Mouse (Mus musculus) left cerebral cortex, postnatal 25 days (tissue): ENCODE data around the gene Sod1. TPM values are rescaled to one million over a fixed set of nuclear protein-coding genes. Genes with fewer than 3 reads are reported as not detected.
A peak's percentile ranks its signal among the peaks of the same experiment; 100 is the strongest.
"Not testable (repeated sequence)": the region's sequence is repeated elsewhere in the genome, so short reads cannot be mapped to it uniquely, and the experiment has no call there.

ENCODE experiments used
- DNase-seq, 2 experiments: peaks; one replicate each; pipeline ENCODE4 v3.0.0; 2022; ENCODE audit warnings: low spot score in 2 of 2, mixed read lengths in 1 of 2
- intact Hi-C: fragments of 180-260 bp; cut with DNase I; formaldehyde crosslinking; loops from one replicate; pipeline ENCODE4 v1.15.1; 2025
- total RNA-seq, 2 experiments: library from RNA; stranded (reverse); gene quantifications; 2 replicates each; pipeline ENCODE4 v1.2.3; 2021

Sod1 gene
- total RNA-seq, 2 experiments from 2014 or later = 389 to 390 TPM

DNA sequence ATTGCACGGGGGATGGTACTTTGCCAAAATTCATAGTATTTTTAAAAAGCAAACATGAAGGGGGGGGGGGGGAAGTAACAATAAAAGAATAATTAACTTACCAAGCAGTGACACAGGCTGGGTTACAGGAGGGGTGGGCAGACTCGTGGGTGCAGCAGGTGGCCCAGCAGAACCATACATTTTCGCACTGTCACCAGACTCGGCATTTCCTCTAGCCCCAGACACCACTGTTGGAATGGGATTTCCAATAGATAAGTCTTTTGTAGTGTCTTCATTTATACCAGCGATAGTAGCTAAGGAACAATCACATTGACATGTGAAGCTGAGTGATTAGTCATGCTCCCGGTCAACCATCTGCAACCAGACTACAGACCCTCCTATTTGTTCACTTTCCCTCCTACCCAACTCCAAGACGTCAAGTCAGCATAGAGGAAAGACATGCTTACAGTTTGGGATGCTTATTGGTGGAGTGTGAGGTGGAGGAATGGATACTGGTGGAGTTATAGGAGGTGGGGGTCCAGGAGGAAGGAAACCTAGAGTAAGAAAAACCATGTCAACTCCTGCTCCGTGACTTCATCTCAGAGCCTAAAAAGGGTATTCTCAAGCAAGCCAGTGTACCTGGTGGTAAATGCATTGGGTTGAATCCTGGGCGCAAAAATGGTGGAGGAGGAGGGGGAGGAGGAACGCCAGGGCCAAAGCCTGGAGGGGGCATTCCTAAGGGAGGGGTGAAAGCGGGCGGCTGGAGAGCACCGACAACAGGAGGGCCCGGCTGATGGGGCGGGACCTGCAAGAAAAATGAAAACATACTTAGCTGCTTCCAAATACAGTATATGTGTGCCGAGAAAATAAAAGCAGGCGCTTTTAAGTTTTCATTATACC is 22.1 kb downstream of the Sod1 start:
- intact Hi-C loops = no loop called here
- no peak for DNase-seq

DNA sequence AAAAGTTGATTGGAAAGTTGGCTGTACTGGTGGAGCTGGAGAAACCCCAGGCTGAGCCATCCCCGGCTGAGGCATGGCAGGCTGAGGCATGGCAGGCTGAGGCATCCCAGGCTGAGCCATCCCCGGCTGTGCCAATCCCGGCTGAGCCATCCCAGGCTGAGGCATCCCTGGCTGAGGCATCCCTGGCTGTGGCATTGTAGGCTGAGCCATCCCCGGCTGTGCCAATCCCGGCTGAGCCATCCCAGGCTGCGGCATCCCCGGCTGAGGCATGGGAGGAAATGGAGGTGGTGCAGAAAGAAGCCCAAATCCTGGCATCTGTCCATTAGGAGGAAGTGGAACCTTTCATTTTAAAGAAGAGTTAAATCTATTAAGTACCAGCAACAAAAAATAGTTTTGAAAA is 29.5 kb downstream of the Sod1 start:
- intact Hi-C loops = no loop called here

DNA sequence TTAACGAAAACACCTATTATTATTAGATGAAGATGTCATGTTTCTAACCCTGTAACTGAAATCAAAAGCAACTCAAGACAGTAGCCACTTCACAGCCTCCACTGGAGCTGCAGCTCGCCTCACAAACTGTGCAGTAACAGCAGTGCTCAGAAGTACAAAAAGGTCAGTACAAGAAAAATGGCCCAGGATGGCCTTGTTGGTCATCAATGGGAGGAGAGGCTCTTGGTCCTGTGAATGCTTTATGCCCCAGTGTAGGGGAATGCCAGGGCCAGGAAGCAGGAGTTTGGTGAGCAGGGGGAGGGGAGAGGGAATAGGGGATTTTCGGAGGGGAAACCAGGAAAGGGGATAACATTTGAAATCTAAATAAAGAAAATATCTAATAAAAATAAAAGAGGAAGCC is 30.7 kb downstream of the Sod1 start:
- DNase-seq, intact Hi-C loops: not testable (repeated sequence)

More for the DNA sequence above, 29.5 kb downstream of the Sod1 start:
- peak in 1 of 2 experiments; percentile 26 for DNase-seq

DNA sequence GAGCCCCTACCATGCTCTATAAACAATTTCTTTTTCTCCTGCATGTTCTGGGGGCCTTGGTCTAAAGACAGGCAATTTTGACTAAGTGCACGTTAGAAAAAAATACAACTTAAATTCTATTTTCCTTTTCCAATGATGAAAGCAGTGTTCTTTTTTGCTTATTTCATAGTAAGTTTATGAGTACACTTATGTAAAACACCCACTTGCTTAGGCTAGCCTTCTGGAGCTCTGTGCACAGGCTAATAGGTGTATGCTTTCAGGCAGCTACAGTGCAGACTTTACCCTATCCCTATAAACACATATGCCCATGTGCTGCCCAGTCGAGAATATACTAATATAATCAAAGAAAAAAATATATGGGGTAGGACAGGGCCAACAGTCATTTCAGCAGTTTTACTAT is 32.0 kb downstream of the Sod1 start:
- DNase-seq = peak in 1 of 2 experiments; percentile 60
- intact Hi-C loops = no loop called here

DNA sequence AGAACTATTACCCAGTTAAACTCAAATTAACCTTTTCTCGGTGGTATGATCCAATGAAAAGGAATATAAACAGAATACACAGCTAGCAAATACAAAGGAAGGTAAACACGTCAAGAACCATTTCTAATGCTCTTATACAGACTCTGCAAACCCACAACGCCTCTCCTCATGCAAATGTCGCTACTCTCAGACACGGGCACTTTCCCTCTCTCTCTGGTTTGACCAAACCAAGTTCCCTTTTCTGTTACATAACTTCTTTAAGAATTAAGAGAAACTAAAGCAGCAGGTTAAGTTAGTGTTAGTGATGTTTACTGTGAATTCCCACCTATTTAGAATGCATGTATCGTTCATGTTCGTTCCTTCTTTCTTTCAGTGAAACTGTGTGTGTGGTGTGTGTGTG is 38.4 kb downstream of the Sod1 start:
- intact Hi-C loops = no loop called here
- DNase-seq = no peak

DNA sequence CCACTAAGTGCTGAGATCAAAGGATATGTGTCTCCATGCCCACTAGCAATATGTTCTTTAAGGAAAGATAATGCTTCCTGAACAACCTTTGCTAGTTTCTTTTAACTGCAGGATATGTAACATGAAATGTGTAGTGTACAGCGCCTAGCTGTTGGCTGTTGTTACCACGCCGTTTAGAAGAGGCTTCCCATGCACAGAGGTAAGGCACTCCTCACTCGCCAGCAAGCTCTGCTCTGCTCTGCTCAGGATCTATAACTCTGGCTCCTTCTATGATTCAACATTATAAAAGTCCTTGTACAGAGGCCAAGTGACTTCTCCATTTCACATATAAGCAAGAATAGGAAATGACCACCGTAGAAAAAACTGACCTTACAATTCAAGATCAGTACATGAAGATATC is 39.1 kb downstream of the Sod1 start:
- intact Hi-C loops = no loop called here

DNA sequence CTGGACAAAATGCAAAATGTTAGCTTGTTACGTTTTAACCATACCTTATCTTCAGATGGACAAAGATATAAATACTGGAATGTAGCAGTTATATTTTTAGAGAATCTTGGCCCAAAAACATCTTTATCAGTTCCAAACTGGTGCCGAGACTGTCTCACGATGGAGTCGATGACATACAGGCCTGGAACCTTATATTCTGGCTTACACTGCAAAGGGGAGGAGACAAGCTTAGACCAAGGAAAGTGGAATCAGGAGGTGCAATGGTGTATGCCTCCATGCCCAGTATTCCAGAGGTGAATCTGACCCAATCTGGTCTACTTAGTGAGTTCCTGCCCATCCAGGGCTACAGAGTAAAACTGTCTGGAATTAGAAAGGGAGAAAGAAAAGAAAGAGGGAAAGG is 39.5 kb downstream of the Sod1 start:
- intact Hi-C loops = no loop called here

More for the DNA sequence above, 39.1 kb downstream of the Sod1 start:
- no peak for DNase-seq

DNA sequence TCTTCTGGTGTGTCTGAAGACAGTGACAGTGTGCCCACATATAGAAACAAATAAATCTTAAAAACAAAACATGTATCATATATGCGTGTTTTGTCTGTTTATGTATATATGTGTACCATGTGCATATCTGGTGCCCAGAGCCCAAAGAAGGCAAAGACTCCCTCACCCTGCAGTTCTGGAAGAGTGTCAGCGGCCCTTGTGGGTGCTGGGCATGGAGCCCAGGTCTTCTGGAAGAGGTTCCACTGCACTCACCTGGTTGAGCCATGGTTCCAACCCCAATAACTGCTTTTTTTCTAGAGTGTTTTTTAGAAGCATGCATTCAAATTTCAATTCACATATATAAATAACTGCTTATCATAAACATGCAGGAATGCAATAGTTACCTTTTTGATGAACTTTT is 41.2 kb downstream of the Sod1 start:
- intact Hi-C loops = no loop called here
- DNase-seq = no peak

More for the DNA sequence above, 39.5 kb downstream of the Sod1 start:
- DNase-seq = no peak

DNA sequence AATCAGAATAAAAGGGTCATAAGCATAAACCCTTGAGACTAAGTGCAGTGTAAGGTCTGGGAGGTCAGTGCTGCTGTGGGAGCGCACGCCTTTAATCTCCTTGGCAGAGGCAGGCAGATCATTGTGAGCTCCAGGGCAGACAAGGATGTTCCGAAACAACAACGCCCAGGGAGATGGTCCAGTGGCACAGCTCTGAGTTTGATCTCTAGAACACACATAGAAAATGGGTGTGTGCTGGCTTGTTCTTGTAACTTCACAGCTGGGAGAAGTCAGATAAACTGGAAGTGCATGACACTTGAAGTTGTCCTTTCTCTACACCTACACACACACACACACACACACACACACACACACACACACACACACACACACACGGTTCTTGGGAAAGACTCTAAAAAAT is 43.5 kb downstream of the Sod1 start:
- DNase-seq = no peak
- intact Hi-C loops = no loop called here

DNA sequence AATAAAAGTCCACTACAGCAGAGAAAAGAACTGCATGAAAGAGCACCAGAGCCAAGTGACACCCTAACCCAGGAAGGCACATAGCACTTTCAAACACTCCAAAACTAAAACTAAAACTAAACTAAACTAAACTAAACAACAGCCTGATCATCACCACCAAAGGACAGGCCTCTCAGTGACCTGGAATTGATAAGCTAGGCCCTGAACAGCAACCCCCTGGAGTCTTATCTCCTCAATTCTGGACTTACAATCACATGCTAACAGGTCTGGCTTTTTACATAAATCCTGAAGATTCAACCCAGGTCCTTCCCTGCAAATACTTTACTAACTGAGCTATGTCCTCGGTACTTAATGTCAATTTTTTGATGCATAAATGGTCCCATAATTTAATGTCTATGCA is 44.6 kb downstream of the Sod1 start:
- intact Hi-C loops = no loop called here
- DNase-seq = no peak

DNA sequence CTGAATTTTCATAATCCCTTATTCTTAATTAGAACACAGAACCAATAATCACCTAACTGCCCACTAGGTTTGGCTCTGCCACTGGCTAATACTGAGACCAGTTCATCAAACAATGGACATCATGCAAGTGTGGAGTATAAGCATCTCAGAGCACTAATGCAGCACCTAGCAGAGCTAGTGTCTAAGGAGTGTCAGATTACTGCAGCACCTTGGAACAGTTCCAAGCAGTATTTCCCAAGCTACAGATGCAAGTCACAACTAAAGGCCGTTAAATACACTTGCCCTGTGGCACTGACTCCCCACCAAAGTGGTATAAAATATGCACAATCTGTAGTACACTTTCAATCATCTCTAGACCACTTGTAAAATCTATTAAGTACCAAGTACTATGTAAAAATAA is 46.0 kb downstream of the Sod1 start:
- intact Hi-C loops = no loop called here
- DNase-seq = no peak

DNA sequence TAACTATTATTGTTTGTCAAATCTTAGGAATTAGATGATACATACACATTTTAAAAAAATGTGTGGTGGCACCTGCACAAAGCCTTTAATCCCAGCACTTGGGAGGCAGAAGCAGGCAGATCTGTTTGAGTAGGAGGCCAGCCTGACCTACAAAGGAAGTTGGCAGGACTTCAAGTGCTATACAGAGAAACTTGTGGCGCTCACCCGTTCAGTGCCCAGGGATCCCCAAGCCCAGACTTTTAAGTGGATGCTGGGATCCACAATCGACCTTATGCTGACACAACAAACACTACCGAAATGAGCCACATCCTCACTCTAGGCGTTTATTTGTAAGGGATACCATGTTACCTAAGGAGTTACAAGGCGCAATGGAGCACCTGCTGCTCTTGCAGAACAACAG is 55.0 kb downstream of the Sod1 start:
- DNase-seq = peak in 1 of 2 experiments; percentile 23
- intact Hi-C loops = no loop called here

Other genes starting within 250 kb of the Sod1 start
- gene Tiam1, start 77.0 kb upstream of the Sod1 start, total RNA-seq = 100 to 1,000 TPM; 108 to 118 TPM
- gene Scaf4, start 63.7 kb downstream of the Sod1 start, total RNA-seq = 10 to 100 TPM; 41.1 to 42.8 TPM
- 10 to 100 TPM; 12.7 to 18.7 TPM for gene Hunk, start 165.3 kb downstream of the Sod1 start, total RNA-seq